13 mouse cellular contexts compared by ENCODE assay signal in the genomic region with DNA sequence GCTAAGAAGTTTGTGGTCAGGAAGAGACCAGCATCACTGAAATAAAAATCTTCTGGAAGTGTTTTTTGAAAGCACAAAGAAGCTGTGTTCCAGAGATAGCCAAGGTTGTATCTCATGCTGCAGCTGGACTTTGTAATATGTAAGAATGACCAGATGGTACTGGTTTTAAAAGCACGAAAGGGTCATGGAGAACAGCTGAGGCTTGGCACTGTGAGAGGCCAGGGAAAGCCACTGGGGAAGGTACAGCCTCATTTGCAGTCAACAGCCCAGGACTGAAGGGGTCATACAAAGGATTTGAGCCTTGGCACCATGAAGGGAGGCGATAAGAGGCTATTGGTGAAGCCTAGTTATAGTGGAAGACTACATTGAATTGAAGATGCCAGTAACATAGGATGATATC.
"Had no signal": no experiment of that assay in that cellular context is flagged by ENCODE, and none has a peak within 500 bp of the region (broad histone marks: within the 10 kb centered on the region; RNA-seq: fewer than 3 reads in every experiment).

No protein-coding gene starts in this region.

- H3K36me3 ChIP-seq: liver, embryonic 13.5 days; midbrain, embryonic 12.5 days; midbrain, embryonic 15.5 days; neural tube, embryonic 13.5 days; stomach, embryonic 15.5 days had no signal

- H3K4me3 ChIP-seq: left cerebral cortex, adult 2 months; liver, embryonic 13.5 days; midbrain, embryonic 12.5 days; midbrain, embryonic 15.5 days; neural tube, embryonic 13.5 days; stomach, embryonic 15.5 days had no signal

- DNase-seq: kidney, postnatal 25 days; layer of hippocampus, postnatal 36 days; liver, embryonic 13.5 days; lung, adult 2 months; retina, postnatal 1 day; right cerebral cortex, postnatal 25 days; spleen, adult 18-20 months; thymus, postnatal 25 days had no signal

- H3K27me3 ChIP-seq: midbrain, embryonic 12.5 days; midbrain, embryonic 15.5 days; neural tube, embryonic 13.5 days; stomach, embryonic 15.5 days had no signal

- H3K4me2 ChIP-seq: liver, embryonic 13.5 days; midbrain, embryonic 12.5 days; midbrain, embryonic 15.5 days; neural tube, embryonic 13.5 days; stomach, embryonic 15.5 days had no signal
